Mouse (Mus musculus) liver, adult 2 months (tissue): ENCODE results near the gene Ttc39d.

Experiments used
- CTCF ChIP-seq: fragments of 200-500 bp; IDR thresholded peaks from 2 replicates; pipeline ENCODE4 v1.5.1; 2011; ENCODE audit warnings: low read depth, low read length, control low read depth
- POLR2A ChIP-seq: fragments of 200-500 bp; IDR thresholded peaks from 2 replicates; pipeline ENCODE4 v1.6.1; 2011; ENCODE audit warnings: low read length, control low read depth; ENCODE audit not compliant: insufficient read depth; ENCODE audit errors: extremely low read depth

- TF ChIP-seq POLR2A (no peak), CTCF (no peak)
Observed at GRCm38 (mm10) chr17:80206301-80206670, 974 bp upstream of the Ttc39d start.
